Mouse (Mus musculus) activated CD4-positive, CD25-positive, alpha-beta regulatory T cell, adult 9 weeks (primary cell): ENCODE data around the gene Csn2. TPM values are rescaled to one million over a fixed set of nuclear protein-coding genes. Genes with fewer than 3 reads are reported as not detected.

ENCODE experiments used
- polyA plus RNA-seq: library from polyadenylated mRNA; unstranded; fragments of 100-300 nt; shearing (Covaris generic); gene quantifications from one replicate; pipeline ENCODE4 v1.2.1, GENCODE M21; 2017

Gene Csn2
- polyA plus RNA-seq: not detected

DNA sequence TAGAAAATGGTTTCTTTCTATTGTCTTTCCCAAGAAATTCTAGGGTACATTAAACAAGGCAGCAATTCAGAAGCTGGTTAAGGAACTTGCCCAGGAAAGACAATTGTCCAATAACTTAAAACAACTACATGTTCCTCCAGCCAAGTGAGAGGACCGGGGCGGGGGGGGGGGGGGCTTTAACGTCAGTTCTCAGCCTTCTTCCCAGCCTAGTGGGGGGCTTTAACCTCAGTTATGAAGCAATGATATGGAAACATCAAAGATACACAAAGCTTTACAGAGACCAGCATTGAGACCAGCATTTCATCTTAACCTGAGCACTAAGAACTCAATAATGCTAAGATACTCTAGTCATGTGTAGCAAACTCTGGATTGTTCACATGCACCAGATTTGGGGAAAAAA, at the start of gene Csn2:
Gene Csn2, minus strand, starts transcription at position 101 of the 400 bp plus-strand sequence.

DNA sequence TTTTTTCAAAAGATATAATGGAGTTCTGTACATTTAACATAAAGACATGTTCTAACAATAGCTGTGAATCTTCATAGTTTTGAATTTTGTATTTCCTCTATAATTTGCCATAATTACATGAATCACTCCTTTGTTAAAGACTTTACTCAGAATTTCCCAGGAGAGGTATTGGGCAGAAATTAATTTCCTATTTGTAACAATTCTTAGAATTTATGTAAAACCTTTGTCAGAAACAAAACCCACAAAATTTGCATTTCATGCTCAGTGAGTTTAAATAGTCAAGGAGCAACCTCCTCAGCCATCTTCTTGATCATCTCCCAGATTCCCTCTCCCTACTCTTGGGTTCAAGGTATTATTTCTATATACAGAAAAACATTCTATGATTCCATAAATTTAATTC, 33.5 kb downstream of the Csn2 start, which contains the start of gene Csn1s1:
Gene Csn1s1, plus strand, starts transcription at position 301 of the 400 bp plus-strand sequence.

Other genes with a start within 250 kb of the Csn2 start
- not detected for gene Ugt2a2, start 217.4 kb downstream of the Csn2 start, polyA plus RNA-seq
- not detected for gene Gm43638, start 212.8 kb downstream of the Csn2 start, polyA plus RNA-seq
- gene Ugt2a1, start 208.8 kb downstream of the Csn2 start, polyA plus RNA-seq: not detected
- gene Sult1b1, start 161.4 kb downstream of the Csn2 start, polyA plus RNA-seq: not detected
- gene Sult1d1, start 130.6 kb downstream of the Csn2 start, polyA plus RNA-seq: not detected
- not detected for gene Sult1e1, start 108.0 kb downstream of the Csn2 start, polyA plus RNA-seq
- not detected for gene Csn1s1, start 33.4 kb downstream of the Csn2 start, polyA plus RNA-seq
- not detected for gene Csn1s2a, start 74.9 kb upstream of the Csn2 start, polyA plus RNA-seq
- not detected for gene Csn1s2b, start 108.5 kb upstream of the Csn2 start, polyA plus RNA-seq
- gene Prr27, start 126.1 kb upstream of the Csn2 start, polyA plus RNA-seq: not detected
- gene Odam, start 185.4 kb upstream of the Csn2 start, polyA plus RNA-seq: not detected
- gene Csn3, start 225.9 kb upstream of the Csn2 start, polyA plus RNA-seq: not detected